Mouse (Mus musculus) WW6 (cell line): ENCODE measurements around the gene Ptgr2.
"Not testable (repeated sequence)": the region's sequence is repeated elsewhere in the genome, so short reads cannot be mapped to it uniquely, and the experiment has no call there.

Source experiments
- DNase-seq: peaks from one replicate; pipeline ENCODE4 v3.0.0-alpha.2; 2013; ENCODE audit warnings: low read depth, low spot score

Gene Ptgr2

DNA sequence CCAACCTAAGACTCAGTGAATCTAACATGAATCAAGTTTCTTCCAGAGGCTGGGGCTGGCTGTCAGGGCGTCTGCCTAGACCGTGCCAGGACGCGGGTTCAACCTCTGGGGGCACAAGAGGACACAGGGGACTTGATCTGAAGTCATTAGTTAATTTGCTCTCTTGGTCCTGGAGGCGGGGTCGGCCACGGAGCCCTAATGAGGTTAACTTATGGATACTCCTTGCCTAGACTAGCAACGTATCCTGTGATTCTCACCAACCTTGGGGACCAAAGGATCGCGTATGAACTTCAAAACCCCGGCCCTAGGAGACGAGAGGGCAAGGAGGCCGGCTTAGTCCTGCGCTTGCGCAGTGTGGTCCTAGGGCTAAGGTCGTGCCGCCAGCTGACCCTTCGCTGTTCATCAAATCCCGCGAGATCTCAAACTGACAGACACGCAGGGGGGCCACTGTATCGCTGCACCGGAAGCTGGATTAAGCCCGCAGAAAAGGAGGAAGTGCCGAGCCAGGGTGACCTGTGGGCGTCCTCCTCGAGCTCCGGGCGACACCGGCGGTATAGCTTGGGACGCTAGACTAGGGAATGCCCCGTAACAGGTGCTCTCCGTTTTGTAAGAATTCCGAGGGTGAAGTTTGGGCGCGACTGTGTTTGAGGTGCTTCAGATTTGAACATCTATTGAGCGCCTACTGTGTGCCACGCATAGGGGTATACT lies at the start of gene Ptgr2:
TSS of gene Ptgr2 (plus strand) at position 348 of the 708 bp plus-strand sequence.
- peak; percentile 93 for DNase-seq

DNA sequence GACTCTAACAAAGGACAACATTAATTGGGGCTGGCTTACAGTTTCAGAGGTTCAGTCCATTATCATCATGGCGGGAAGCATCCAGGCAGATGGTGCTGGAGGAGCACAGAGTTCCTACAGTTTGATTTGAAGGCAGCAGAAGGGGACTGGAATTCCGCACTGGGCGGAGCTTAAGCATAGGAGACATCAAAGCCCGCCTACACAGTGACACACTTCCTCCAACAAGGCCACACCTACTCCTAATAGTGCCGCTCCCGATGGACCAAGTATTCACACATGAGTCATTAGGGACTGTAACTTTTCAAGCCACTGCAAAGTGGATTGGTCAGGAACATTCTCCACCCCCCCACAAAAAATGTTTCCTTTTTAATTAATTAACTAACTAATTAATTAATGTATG lies 49.5 kb upstream of the Ptgr2 start:
- peak; percentile 65 for DNase-seq

DNA sequence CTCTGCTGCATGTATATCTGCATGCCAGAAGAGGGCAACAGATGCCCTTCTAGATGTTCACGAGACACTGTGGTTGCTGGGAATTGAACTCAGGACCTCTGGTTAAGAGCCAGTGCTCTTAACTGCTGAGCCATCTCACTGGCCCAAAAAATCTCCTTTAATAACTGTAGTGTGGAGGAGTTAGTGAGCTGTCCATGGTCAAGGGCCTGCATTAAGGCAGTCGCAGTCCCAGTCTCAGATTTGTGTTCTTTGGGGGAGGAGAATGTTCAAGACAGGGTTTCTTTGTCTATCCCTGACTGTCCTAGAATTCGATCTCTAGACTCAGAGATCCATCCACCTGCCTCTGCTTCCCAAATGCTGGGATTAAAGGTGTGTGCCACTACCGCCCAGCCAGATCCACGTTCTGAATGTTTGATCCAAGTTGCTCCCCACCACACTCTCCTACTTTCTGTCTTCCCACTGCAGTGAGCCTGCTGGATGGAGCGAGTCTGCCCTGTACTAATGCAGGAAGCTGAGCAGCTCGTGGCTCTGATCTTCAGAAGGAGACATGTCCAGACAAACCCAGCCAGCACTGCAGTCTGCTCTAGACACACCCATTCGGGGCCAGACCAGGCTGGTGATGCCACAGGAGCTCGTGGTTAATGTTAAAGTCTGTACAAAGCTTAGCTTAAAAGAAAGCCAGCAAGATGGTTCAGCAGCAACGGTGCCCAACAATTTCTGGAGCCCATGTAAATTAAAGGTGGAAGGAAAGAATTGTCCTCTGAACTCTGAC lies 48.9 kb upstream of the Ptgr2 start:
- no peak for DNase-seq

DNA sequence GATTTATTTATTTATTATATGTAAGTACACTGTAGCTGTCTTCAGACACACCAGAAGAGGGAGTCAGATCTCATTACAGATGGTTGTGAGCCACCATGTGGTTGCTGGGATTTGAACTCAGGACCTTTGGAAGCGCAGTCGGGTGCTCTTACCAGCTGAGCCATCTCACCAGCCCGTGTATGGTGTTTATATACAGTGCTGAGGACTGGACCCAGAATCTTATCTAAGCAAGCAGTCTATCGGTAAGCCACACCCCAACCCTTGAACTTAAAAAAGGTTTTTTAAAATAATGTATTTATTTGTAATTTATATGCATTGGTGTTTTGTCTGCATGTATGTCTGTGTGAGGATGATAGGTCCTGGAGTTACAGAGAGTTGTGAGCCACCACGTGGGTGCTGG lies 48.0 kb upstream of the Ptgr2 start:
- not testable (repeated sequence) for DNase-seq

DNA sequence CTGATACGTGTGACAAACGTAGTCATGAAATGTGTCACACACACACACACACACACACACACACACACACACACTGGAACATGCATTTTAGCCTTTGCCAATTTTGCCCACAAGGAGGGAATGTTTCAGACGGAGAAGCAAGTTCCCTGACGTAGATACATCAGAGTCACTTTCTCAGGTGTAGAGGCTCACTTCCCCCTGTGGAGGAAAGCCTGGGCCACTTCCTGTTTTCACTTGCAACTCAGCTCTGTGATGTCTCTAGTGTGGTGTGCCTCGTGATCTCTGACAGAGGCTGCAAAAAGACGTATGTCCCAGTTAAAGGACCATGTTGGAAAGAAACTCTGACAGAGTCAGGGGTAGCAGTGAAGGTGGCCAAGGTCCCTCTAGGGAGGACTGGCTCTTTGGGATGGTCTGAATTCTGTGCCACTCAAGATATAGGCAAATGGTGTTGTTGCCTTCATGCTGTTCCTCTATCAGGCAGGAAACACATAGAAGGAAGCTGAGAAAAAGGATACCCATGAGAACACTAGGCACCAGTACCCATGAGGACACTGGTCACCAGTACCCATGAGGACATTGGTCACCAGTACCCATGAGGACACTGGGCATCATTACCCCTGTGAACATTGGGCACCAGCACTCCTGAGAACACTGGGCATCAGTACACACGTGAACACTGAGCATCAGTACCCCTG lies 41.8 kb upstream of the Ptgr2 start:
- no peak for DNase-seq

DNA sequence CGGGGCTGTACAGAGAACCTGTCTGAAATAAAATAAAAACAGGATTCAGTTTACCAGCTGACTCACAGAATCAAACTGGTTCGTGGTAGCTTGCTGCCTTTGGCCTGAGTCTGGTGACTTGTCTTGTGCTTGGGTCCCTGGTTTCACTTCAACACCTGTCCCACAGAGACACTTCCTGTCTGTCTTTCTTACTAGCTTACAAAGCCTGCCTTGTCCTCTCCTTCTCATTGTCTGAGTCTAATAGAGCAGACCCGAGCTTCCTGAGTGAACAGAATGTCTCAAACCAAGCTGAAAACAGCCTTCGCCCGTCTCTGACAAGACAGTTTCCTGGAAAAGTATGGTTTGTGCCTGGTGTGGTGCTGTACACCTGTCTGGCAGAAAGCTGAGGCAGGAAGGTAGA lies 39.3 kb upstream of the Ptgr2 start:
- DNase-seq = no peak

DNA sequence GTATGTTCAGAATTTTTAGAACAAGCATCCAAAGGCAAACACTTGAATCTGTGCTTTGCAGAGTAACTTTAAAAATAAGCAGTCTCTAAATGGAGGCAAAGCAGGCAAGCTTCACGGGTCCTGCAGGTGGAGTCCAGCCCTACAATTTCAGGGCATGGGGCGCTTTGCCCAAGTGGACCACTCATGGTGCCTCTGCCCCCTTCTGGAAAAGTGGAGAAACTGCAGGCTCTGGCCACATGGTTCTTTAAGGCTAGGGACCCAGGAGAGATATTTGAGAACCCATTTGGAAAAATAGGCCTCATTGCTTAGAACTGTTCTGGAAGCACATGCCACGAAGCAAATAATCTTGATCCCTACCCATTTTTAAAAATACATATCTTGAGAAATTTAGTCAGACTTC lies 35.8 kb upstream of the Ptgr2 start:
- DNase-seq = peak; percentile 47

DNA sequence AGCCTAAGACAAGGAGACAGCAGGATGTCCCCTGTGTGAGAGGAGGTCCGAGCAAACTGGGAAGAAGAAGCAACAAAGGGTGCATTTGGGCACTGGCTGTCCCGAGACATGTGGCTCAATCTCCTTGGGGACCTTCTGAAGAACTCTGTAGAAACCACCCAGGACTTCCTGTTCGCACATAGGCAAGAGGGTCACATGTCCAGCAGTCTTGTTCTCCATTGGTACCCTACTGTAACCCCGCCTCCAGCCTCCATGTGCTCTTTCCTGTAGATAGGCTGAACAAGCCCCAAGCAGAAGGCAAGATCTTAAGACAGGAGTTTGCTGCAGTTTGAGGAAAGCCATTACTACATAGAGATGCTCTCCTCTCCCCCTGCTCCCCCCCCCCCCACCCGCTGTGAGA lies 32.2 kb upstream of the Ptgr2 start:
- no peak for DNase-seq

DNA sequence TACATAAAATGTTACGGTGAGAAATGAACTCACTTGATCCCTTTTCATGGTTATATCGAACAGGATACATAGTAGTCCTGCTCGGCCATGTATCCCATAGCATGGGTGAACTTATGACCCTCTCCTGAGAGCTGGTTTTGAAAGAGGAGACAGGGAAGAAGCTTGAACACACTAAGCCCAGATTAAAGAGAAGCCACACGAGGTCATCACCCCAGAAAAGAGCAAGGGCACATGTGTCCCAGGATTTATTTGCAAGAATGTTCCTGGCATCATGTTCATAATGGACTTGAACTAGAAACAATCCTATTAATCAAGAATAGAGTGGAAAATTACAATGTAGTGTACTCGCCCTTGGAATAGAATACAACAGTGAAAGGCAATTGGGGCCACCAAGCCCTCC lies 30.1 kb upstream of the Ptgr2 start:
- DNase-seq = no peak

DNA sequence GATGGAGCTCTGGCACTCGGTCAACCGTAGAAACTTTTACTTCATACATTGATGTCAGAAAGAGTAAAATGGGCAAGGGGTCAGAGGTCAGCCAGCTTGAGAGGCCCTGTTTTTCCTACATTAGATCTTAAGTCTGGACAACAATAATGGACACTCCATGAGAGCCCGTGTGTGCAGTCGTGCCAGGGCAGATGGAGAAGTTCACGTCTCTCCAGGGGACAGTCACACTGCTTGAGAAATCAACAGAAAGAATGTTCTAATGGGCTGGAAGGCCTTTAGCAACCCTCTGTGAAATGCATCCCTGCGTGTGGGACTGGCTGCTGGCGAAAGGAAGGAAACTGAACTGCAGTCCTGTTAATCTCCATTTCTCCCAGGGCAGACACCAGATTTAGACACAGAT lies 24.7 kb upstream of the Ptgr2 start:
- no peak for DNase-seq

DNA sequence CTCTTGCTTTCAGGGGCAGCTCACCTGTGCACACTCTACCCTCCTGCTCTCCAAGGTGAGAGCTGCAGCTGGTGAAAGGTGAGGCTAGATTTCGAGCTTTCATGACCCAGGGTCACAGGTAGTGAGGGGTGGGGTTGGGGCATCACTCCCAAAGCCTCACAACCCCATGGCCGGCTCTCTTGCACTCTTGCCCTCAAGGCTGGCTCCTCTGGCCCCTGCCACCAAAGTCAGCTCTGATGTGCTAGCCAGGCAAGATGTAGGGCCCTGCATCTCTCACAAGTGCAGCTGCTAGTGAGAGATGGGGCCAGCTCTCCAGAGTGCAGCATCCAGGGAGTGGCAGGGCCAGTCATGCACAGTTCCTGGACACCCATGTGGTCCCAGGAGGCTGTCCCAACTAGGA lies 17.8 kb upstream of the Ptgr2 start:
- no peak for DNase-seq

DNA sequence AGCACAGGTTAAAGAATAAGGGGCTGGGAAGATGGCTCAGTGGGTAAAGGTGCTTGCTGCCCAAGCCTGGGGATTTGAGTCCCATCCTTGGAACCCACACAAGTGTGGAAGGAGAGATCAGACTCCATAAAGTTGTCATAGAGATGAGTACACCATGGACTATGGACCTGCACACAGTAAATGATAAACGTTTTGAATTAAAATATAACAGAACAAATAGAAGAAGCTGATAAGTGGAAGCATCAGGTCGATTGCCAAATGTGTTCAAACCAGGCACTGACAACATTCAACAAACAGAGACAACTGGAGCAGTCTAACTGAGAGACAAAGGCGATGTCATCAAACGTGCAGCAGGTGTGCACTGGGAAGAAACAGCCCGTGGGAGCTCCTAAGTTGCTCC lies 11.7 kb upstream of the Ptgr2 start:
- DNase-seq = no peak

DNA sequence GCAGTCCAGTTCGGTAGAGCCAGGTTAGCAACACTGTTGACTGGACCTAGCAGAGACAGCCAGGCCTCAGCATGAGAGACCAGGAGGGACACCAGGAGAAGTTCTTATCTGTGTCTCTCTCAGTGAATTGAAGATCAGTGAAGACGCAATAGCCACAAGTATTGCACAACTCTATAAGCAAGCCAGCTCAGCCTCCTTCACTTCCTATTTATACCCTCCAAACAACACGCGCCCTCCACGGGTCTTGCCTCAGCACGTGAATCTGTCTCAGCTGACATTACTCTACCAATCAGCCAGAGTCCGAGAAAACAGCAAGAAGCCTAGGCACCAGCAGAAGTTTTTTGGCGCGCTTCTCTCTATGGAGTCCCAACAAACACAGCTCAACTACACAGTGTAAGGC lies 9.7 kb upstream of the Ptgr2 start:
- no peak for DNase-seq

DNA sequence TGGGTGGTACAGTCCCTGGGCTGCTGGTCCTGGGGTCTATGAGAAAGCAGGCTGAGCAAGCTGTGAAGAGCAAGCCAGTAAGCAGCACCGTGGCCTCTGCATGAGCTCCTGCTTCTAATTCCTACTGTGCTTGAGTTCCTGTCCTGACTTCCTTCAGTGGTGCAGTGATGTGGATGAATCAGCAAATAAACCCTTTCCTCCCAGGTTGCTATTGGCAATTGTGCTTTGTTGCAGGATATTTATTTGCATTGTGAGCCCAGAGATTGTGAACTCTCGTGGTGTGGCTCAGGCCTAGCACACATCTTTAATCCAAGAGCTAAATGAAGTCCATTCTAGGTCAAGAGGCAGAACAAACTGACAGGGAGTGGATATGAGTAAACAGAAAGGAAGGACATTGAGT lies 8.7 kb upstream of the Ptgr2 start:
- DNase-seq = no peak

DNA sequence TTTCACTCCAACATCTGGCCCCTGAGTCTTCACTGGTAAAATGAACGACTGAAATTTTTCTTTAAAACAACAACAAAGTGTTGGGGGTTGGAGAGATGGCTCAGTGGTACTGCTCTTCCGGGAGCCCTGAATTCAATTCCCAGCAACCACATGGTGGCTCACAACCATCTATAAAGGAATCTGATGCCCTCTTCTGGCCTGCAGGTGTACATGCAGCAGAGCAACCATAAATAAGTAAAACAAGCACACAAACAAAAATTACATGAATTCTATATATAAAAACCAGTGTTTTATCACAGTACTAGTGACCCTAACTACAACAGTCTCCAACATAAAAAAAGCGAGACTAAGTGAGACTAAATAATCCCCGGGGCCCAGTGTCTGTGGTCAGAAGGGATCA lies 8.2 kb upstream of the Ptgr2 start:
- DNase-seq = no peak

DNA sequence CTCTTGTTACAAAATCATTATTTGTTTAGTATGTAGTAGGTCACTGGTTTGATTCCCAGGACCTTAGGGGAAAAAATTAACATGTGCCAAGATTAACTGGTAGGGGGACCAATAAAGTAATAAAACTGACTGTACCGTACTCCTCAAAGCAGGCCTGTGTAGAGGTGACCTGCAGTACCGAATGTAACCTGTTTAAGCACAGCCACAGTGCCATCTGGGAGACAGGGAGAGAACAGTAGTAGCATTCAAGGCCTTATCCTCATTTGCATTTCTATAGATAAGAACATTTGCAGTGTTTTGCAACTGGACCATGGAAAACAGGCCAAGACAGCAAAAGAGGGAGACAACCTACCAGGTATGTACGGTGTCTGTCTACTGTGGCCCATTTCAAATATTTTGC lies 7.2 kb upstream of the Ptgr2 start:
- DNase-seq = no peak

DNA sequence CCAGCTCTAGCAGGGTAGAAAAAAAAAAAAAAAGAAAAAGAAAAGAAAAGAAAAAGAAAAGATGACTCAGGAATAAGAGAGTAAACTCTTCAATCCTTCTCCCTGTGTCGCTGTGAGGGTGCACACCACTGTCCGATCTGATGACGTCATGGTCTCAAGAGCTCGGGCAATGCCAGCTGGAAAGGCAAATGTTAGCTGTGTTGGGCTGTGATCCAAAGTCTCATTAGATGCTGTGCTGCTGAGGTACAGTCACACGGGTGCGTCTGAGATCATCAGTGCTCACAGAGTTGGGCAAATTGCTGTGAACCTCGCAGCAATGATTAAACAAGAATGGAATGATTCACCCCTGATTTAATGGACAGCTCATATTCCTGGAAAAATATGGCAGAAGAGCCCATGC lies 6.1 kb upstream of the Ptgr2 start:
- DNase-seq = no peak

DNA sequence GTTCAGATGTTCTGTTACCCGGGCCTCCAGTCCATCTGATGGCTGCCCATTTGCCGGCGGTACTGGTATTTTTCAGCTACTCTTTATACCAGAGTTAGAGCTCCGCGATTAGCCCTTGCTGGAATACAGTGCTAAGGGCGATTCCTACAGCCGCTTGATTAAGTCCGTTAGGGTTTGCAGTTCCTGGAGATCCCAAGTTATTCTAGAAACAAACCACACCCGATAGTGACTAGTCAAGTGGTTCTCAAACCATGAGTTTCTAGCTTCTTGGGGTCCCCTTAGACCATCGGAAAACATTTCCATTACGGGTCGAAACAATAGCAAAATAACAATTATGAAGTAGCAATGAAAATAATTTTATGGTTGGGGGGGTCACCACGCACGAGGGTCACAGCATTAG lies 641 bp upstream of the Ptgr2 start:
- DNase-seq = no peak

DNA sequence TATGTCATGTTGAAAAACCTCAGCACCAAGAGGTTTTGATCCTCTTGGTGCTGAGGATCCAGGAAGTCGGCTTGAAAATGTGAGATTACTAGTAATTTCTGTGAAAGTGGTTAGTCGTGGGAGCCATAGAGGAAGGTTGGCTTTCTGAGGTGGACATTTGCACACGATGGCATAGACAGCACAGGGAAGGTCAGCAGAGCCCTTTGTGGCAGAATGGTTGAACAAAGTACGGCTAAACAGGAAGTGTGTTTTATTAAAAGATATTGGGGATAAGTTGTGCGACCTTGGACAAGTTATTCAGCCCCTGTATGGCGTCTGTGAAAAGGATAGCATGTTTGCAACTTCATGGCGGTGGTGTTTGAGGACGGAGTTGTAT lies 549 bp downstream of the Ptgr2 start:
- no peak for DNase-seq

DNA sequence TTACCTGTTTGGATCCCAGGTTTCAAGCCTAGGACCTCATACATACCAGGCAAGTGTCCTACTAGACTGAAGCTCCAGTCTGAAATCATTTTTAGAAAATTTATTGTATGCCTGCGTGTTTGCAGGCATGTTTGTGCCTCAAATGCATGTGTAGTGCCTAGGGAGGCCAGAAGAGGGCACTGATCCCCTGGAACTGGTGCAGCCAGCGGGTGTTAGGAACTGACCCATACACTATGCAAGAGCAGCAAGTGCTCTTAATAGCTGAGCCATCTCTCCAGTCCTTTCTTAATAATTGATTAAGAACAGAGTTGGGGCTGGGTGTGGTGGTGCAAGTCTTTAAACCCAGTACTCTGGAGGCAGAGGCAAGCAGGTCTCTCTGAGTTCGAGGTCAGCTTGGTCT lies 3.4 kb downstream of the Ptgr2 start:
- no peak for DNase-seq

DNA sequence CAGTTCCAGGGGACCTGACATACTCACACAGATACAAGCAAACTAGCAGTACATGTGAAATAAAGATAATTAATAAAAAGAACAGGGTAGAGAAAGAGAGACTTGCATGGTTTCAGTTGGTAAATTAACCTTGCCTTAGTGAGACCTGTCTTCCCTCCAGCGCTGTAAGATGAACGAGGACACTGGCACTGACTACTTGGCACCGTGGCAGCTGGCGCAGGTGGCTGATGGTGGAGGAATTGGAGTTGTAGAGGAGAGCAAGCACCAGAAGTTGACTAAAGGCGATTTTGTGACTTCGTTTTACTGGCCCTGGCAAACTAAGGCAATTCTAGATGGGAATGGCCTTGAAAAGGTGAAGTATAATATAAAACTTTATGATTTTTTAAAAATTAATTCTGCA lies 12.8 kb downstream of the Ptgr2 start:
- DNase-seq = no peak

DNA sequence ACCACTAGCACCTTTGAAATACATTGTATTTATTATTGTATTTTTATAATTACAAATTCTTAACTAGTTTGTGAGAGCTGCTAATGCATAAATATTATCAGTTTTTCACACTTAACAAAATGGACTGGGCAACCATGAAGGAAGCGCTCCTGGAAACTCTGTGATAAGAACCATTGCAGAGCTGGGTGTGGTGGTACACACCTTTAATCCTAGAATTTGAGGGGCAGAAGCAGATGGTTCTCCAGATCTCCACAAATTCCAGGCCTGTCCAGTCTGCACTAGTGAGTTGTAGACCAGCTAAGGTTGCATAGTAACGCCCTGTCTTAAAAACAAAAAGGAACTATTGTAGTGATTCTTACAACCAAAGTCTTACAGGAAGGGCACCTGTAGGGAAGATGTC lies 14.2 kb downstream of the Ptgr2 start:
- DNase-seq = no peak

DNA sequence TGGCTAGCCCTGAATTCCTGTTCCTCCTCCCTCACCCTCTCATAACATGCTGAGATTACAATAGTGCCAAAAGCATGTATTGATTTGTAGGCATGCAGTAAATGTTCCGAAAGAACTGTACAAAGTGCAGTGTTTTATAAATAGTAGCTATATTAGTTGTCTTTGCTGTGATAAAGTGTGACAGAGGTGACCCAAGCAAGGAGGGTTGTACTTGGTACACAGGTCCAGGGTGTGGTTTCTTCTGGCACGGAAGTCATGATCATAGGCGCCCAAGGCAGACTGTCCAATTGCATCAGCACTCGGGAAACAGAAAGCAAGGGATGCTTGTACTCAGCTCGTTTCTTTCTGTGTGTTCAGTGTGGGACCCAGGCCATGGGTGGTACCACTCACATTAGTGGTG lies 19.1 kb downstream of the Ptgr2 start:
- no peak for DNase-seq
